Mouse (Mus musculus) bone marrow, adult 2 months (tissue): ENCODE data around the gene Spata6. TPM values are rescaled to one million over a fixed set of nuclear protein-coding genes. Genes with fewer than 3 reads are reported as not detected.

ENCODE experiments used
- H3K27ac ChIP-seq: fragments of 200-500 bp; 2 replicates; pipeline ENCODE4 v1.5.1; 2012; ENCODE audit warnings: low read depth, mild to moderate bottlenecking, control low read depth, inconsistent platforms, low read length; ENCODE audit not compliant: control insufficient read depth, poor library complexity, insufficient read depth
- H3K4me1 ChIP-seq: fragments of 200-500 bp; 2 replicates; pipeline ENCODE4 v1.6.1; 2011; ENCODE audit warnings: low read length; ENCODE audit not compliant: control insufficient read depth, insufficient read depth
- H3K4me3 ChIP-seq: fragments of 200-500 bp; replicated peaks from 2 replicates; pipeline ENCODE3; 2011; ENCODE audit warnings: mild to moderate bottlenecking, low read depth, low read length, control low read depth; ENCODE audit not compliant: control insufficient read depth
- CTCF ChIP-seq: fragments of 200-500 bp; IDR thresholded peaks from 2 replicates; pipeline ENCODE4 v1.5.1; 2011; ENCODE audit warnings: low read length, control low read depth; ENCODE audit not compliant: control insufficient read depth, insufficient read depth
- POLR2A ChIP-seq: fragments of 200-500 bp; IDR thresholded peaks from 2 replicates; pipeline ENCODE4 v1.6.1; 2011; ENCODE audit warnings: low read depth, mild to moderate bottlenecking, control low read depth, low read length, borderline replicate concordance; ENCODE audit not compliant: control insufficient read depth
- WGBS: fragments of 180-500 bp; shearing (Covaris S2); methylation state at CpG from one replicate; pipeline ENCODE4 v1.1.7; 2018; 5-methylcytosine and 5-hydroxymethylcytosine counted together
- polyA plus RNA-seq: library from polyadenylated mRNA; stranded (reverse); fragments of >200 nt; gene quantifications from 2 replicates; pipeline ENCODE4 v1.2.4, GENCODE M21; 2011; ENCODE audit warnings: low replicate concordance; ENCODE audit not compliant: missing spikeins, insufficient read depth, insufficient read length

Spata6 gene
- polyA plus RNA-seq, 1 experiment: 7.5 TPM

- no peak overlapping the region for H3K27ac ChIP-seq
- WGBS: 81% methylated on average over 4 of the region's 4 CpGs
- no peak overlapping the region for H3K4me3 ChIP-seq
- no peaks in the 10 kb centered on the region for H3K4me1 ChIP-seq
- TF ChIP-seq POLR2A: no peak
- TF ChIP-seq CTCF: no peak
Observed at GRCm38 (mm10) chr4:111780533-111780932, 60.7 kb downstream of the Spata6 start.

GRCm38 (mm10) chr4:111799892-111800291 is 80.1 kb downstream of the Spata6 start:
- no peak overlapping the region for H3K27ac ChIP-seq
- 77% methylated on average over 3 of the region's 3 CpGs for WGBS
- no peaks in the 10 kb centered on the region for H3K4me1 ChIP-seq
- no peak overlapping the region for H3K4me3 ChIP-seq
- TF ChIP-seq CTCF: no peak
- TF ChIP-seq POLR2A: no peak

- no peaks in the 10 kb centered on the region for H3K4me1 ChIP-seq
- TF ChIP-seq CTCF (no peak), POLR2A (no peak)
- WGBS: 79% methylated on average over 2 of the region's 2 CpGs
Observed at GRCm38 (mm10) chr4:111803164-111803563, 83.4 kb downstream of the Spata6 start.

GRCm38 (mm10) chr4:111817478-111817877 is 97.7 kb downstream of the Spata6 start:
- TF ChIP-seq POLR2A (no peak), CTCF (no peak)
- Histone ChIP-seq H3K27ac (no peak overlapping the region), H3K4me1 (no peaks in the 10 kb centered on the region), H3K4me3 (no peak overlapping the region)
- 31% methylated on average over 4 of the region's 4 CpGs for WGBS

More at GRCm38 (mm10) chr4:111803164-111803563, 83.4 kb downstream of the Spata6 start:
- H3K27ac ChIP-seq: no peak overlapping the region
- H3K4me3 ChIP-seq: no peak overlapping the region

- 87% methylated on average over 6 of the region's 6 CpGs for WGBS
- TF ChIP-seq CTCF: no peak
- TF ChIP-seq POLR2A: no peak
- no peak overlapping the region for H3K4me3 ChIP-seq
- no peak overlapping the region for H3K27ac ChIP-seq
- H3K4me1 ChIP-seq: no peaks in the 10 kb centered on the region
Observed at GRCm38 (mm10) chr4:111838882-111839281, 119.1 kb downstream of the Spata6 start.

GRCm38 (mm10) chr4:111852626-111853025 is 132.8 kb downstream of the Spata6 start:
- Histone ChIP-seq H3K27ac (no peak overlapping the region), H3K4me3 (no peak overlapping the region), H3K4me1 (no peaks in the 10 kb centered on the region)
- TF ChIP-seq CTCF (no peak), POLR2A (no peak)

- no peak overlapping the region for H3K27ac ChIP-seq
- TF ChIP-seq CTCF (no peak), POLR2A (no peak)
- no peak overlapping the region for H3K4me3 ChIP-seq
- no peaks in the 10 kb centered on the region for H3K4me1 ChIP-seq
- 72% methylated on average over 5 of the region's 5 CpGs for WGBS
Observed at GRCm38 (mm10) chr4:111866701-111867100, 146.9 kb downstream of the Spata6 start.

GRCm38 (mm10) chr4:111867743-111868401 is 148.1 kb downstream of the Spata6 start:
- Histone ChIP-seq H3K4me3 (no peak overlapping the region), H3K4me1 (no peaks in the 10 kb centered on the region), H3K27ac (no peak overlapping the region)
- TF ChIP-seq POLR2A: no peak
- no peak for TF ChIP-seq CTCF
- WGBS: 67% methylated on average over 2 of the region's 2 CpGs

Other genes starting within 250 kb of the Spata6 start
- gene Slc5a9, start 182.9 kb downstream of the Spata6 start, polyA plus RNA-seq: not detected in 2 replicates
- gene Skint8, start 199.4 kb downstream of the Spata6 start, polyA plus RNA-seq: not detected in 2 replicates